Mouse (Mus musculus) ES-E14 (cell line): ENCODE measurements around the gene Uox.

ENCODE experiments used
- CHD2 ChIP-seq: IDR thresholded peaks from 2 replicates; pipeline ENCODE4 v1.6.1; 2014; ENCODE audit warnings: mild to moderate bottlenecking, low read depth, low read length, inconsistent platforms
- HCFC1 ChIP-seq: IDR thresholded peaks from 2 replicates; pipeline ENCODE4 v1.6.1; 2012; ENCODE audit warnings: low read length, inconsistent platforms, borderline replicate concordance; ENCODE audit not compliant: insufficient read depth
- ZC3H11A ChIP-seq: IDR thresholded peaks from 2 replicates; pipeline ENCODE4 v1.6.1; 2012; ENCODE audit warnings: low read depth, mild to moderate bottlenecking, inconsistent platforms, low read length, borderline replicate concordance

GRCm38 (mm10) chr3:146616533-146617283, 46.5 kb downstream of the Uox start:
- TF ChIP-seq ZC3H11A (no peak), HCFC1 (no peak), CHD2 (no peak)
